Mouse (Mus musculus): Measurements from ENCODE around the gene Slc41a2. TPM values are rescaled to one million over a fixed set of nuclear protein-coding genes. Genes with fewer than 3 reads are reported as not detected.

The Slc41a2 gene
- polyA plus RNA-seq, 1 experiment from 2014 or later, result 11.6 TPM

GRCm38 (mm10) chr10:83201525-83201924 lies 136.2 kb downstream of the Slc41a2 start:
- no peak for ATAC-seq

GRCm38 (mm10) chr10:83199290-83199689 lies 138.4 kb downstream of the Slc41a2 start:
- Histone ChIP-seq H3K36me3 (ENCODE audit: control insufficient read depth, insufficient read depth, low read length) (no peaks in the 10 kb centered on the region), H3K9me3 (replicated peaks; ENCODE audit: control insufficient read depth, low read length, poor library complexity, severe bottlenecking) (no peaks in the 10 kb centered on the region), H3K4me3 (ENCODE audit: low read depth, low read length) (no peak overlapping the region), H3K4me2 (ENCODE audit: low read length) (no peak overlapping the region), H3K4me1 (ENCODE audit: control insufficient read depth, insufficient read depth, low read length) (peaks cover 3% of the 10 kb centered on the region; the same call in 1 of the 2 replicates), H3K27ac (ENCODE audit: low read length) (no peak overlapping the region), H3K9ac (ENCODE audit: low read depth, low read length) (no peak overlapping the region), H3K27me3 (ENCODE audit: control insufficient read depth, insufficient read depth, low read depth, low read length) (no peaks in the 10 kb centered on the region)
- 79% methylated on average over 9 of the region's 9 CpGs for WGBS
- ATAC-seq, result no peak

More at GRCm38 (mm10) chr10:83201525-83201924, 136.2 kb downstream of the Slc41a2 start:
- H3K9ac ChIP-seq (ENCODE audit: low read depth, low read length), result no peak overlapping the region
- no peak overlapping the region for H3K27ac ChIP-seq (ENCODE audit: low read length)
- no peaks in the 10 kb centered on the region for H3K9me3 ChIP-seq (replicated peaks; ENCODE audit: control insufficient read depth, low read length, poor library complexity, severe bottlenecking)
- no peaks in the 10 kb centered on the region for H3K36me3 ChIP-seq (ENCODE audit: control insufficient read depth, insufficient read depth, low read length)
- H3K4me1 ChIP-seq (ENCODE audit: control insufficient read depth, insufficient read depth, low read length), result no peaks in the 10 kb centered on the region
- H3K27me3 ChIP-seq (ENCODE audit: control insufficient read depth, insufficient read depth, low read depth, low read length), result no peaks in the 10 kb centered on the region
- 69% methylated on average over 7 of the region's 7 CpGs for WGBS
- H3K4me3 ChIP-seq (ENCODE audit: low read depth, low read length), result no peak overlapping the region
- H3K4me2 ChIP-seq (ENCODE audit: low read length), result no peak overlapping the region

GRCm38 (mm10) chr10:83198692-83199091 lies 139.0 kb downstream of the Slc41a2 start:
- WGBS, result 92% methylated on average over 5 of the region's 5 CpGs
- peaks cover 3% of the 10 kb centered on the region; the same call in 1 of the 2 replicates for H3K4me1 ChIP-seq (ENCODE audit: control insufficient read depth, insufficient read depth, low read length)
- no peak overlapping the region for H3K4me2 ChIP-seq (ENCODE audit: low read length)
- no peak overlapping the region for H3K27ac ChIP-seq (ENCODE audit: low read length)
- H3K4me3 ChIP-seq (ENCODE audit: low read depth, low read length), result no peak overlapping the region
- no peaks in the 10 kb centered on the region for H3K36me3 ChIP-seq (ENCODE audit: control insufficient read depth, insufficient read depth, low read length)
- no peak for ATAC-seq
- no peaks in the 10 kb centered on the region for H3K9me3 ChIP-seq (replicated peaks; ENCODE audit: control insufficient read depth, low read length, poor library complexity, severe bottlenecking)
- no peaks in the 10 kb centered on the region for H3K27me3 ChIP-seq (ENCODE audit: control insufficient read depth, insufficient read depth, low read depth, low read length)
- H3K9ac ChIP-seq (ENCODE audit: low read depth, low read length), result no peak overlapping the region

- Histone ChIP-seq H3K36me3 (ENCODE audit: control insufficient read depth, insufficient read depth, low read length) (no peaks in the 10 kb centered on the region), H3K4me2 (ENCODE audit: low read length) (no peak overlapping the region), H3K9me3 (replicated peaks; ENCODE audit: control insufficient read depth, low read length, poor library complexity, severe bottlenecking) (no peaks in the 10 kb centered on the region), H3K9ac (ENCODE audit: low read depth, low read length) (no peak overlapping the region), H3K27me3 (ENCODE audit: control insufficient read depth, insufficient read depth, low read depth, low read length) (no peaks in the 10 kb centered on the region), H3K4me1 (ENCODE audit: control insufficient read depth, insufficient read depth, low read length) (peaks cover 3% of the 10 kb centered on the region; the same call in 1 of the 2 replicates), H3K27ac (ENCODE audit: low read length) (no peak overlapping the region), H3K4me3 (ENCODE audit: low read depth, low read length) (no peak overlapping the region)
- WGBS, result 56% methylated on average over 11 of the region's 11 CpGs
- ATAC-seq, result no peak
Measured at GRCm38 (mm10) chr10:83197690-83198336, 139.9 kb downstream of the Slc41a2 start.

- no peak overlapping the region for H3K4me2 ChIP-seq (ENCODE audit: low read length)
- H3K27me3 ChIP-seq (ENCODE audit: control insufficient read depth, insufficient read depth, low read depth, low read length), result no peaks in the 10 kb centered on the region
- no peak overlapping the region for H3K27ac ChIP-seq (ENCODE audit: low read length)
- no peaks in the 10 kb centered on the region for H3K9me3 ChIP-seq (replicated peaks; ENCODE audit: control insufficient read depth, low read length, poor library complexity, severe bottlenecking)
- peaks cover 3% of the 10 kb centered on the region; the same call in 1 of the 2 replicates for H3K4me1 ChIP-seq (ENCODE audit: control insufficient read depth, insufficient read depth, low read length)
- 38% methylated on average over 6 of the region's 6 CpGs for WGBS
- H3K4me3 ChIP-seq (ENCODE audit: low read depth, low read length), result no peak overlapping the region
- no peak for ATAC-seq
- no peaks in the 10 kb centered on the region for H3K36me3 ChIP-seq (ENCODE audit: control insufficient read depth, insufficient read depth, low read length)
- H3K9ac ChIP-seq (ENCODE audit: low read depth, low read length), result no peak overlapping the region
Measured at GRCm38 (mm10) chr10:83191982-83192381, 145.7 kb downstream of the Slc41a2 start.

- Histone ChIP-seq H3K4me1 (ENCODE audit: control insufficient read depth, insufficient read depth, low read length) (peaks cover 3% of the 10 kb centered on the region; the same call in 1 of the 2 replicates), H3K27me3 (ENCODE audit: control insufficient read depth, insufficient read depth, low read depth, low read length) (no peaks in the 10 kb centered on the region), H3K9me3 (replicated peaks; ENCODE audit: control insufficient read depth, low read length, poor library complexity, severe bottlenecking) (no peaks in the 10 kb centered on the region), H3K27ac (ENCODE audit: low read length) (no peak overlapping the region), H3K9ac (ENCODE audit: low read depth, low read length) (no peak overlapping the region), H3K36me3 (ENCODE audit: control insufficient read depth, insufficient read depth, low read length) (no peaks in the 10 kb centered on the region), H3K4me2 (ENCODE audit: low read length) (no peak overlapping the region), H3K4me3 (ENCODE audit: low read depth, low read length) (no peak overlapping the region)
- no peak for ATAC-seq
- WGBS, result 97% methylated on average over 17 of the region's 17 CpGs
Measured at GRCm38 (mm10) chr10:83191476-83191875, 146.2 kb downstream of the Slc41a2 start.

- H3K27ac ChIP-seq (ENCODE audit: low read length), result no peak overlapping the region
- 97% methylated on average over 5 of the region's 5 CpGs for WGBS
- H3K4me3 ChIP-seq (ENCODE audit: low read depth, low read length), result no peak overlapping the region
Measured at GRCm38 (mm10) chr10:83189071-83189470, 148.6 kb downstream of the Slc41a2 start.

GRCm38 (mm10) chr10:83186984-83187383 lies 150.7 kb downstream of the Slc41a2 start:
- Histone ChIP-seq H3K36me3 (ENCODE audit: control insufficient read depth, insufficient read depth, low read length) (no peaks in the 10 kb centered on the region), H3K27me3 (ENCODE audit: control insufficient read depth, insufficient read depth, low read depth, low read length) (no peaks in the 10 kb centered on the region), H3K9ac (ENCODE audit: low read depth, low read length) (no peak overlapping the region), H3K27ac (ENCODE audit: low read length) (no peak overlapping the region), H3K4me1 (ENCODE audit: control insufficient read depth, insufficient read depth, low read length) (peaks cover 15% of the 10 kb centered on the region), H3K4me2 (ENCODE audit: low read length) (no peak overlapping the region), H3K4me3 (ENCODE audit: low read depth, low read length) (no peak overlapping the region), H3K9me3 (replicated peaks; ENCODE audit: control insufficient read depth, low read length, poor library complexity, severe bottlenecking) (no peaks in the 10 kb centered on the region)
- 78% methylated on average over 5 of the region's 5 CpGs for WGBS
- no peak for ATAC-seq

More at GRCm38 (mm10) chr10:83189071-83189470, 148.6 kb downstream of the Slc41a2 start:
- no peaks in the 10 kb centered on the region for H3K36me3 ChIP-seq (ENCODE audit: control insufficient read depth, insufficient read depth, low read length)
- H3K27me3 ChIP-seq (ENCODE audit: control insufficient read depth, insufficient read depth, low read depth, low read length), result no peaks in the 10 kb centered on the region
- peaks cover 10% of the 10 kb centered on the region for H3K4me1 ChIP-seq (ENCODE audit: control insufficient read depth, insufficient read depth, low read length)
- no peaks in the 10 kb centered on the region for H3K9me3 ChIP-seq (replicated peaks; ENCODE audit: control insufficient read depth, low read length, poor library complexity, severe bottlenecking)
- ATAC-seq, result no peak
- no peak overlapping the region for H3K4me2 ChIP-seq (ENCODE audit: low read length)
- no peak overlapping the region for H3K9ac ChIP-seq (ENCODE audit: low read depth, low read length)

- no peak overlapping the region for H3K4me2 ChIP-seq (ENCODE audit: low read length)
- no peak overlapping the region for H3K4me3 ChIP-seq (ENCODE audit: low read depth, low read length)
Measured at GRCm38 (mm10) chr10:83186167-83186566, 151.5 kb downstream of the Slc41a2 start.

More at GRCm38 (mm10) chr10:83186167-83186566, 151.5 kb downstream of the Slc41a2 start:
- Histone ChIP-seq H3K27ac (ENCODE audit: low read length) (no peak overlapping the region), H3K9me3 (replicated peaks; ENCODE audit: control insufficient read depth, low read length, poor library complexity, severe bottlenecking) (no peaks in the 10 kb centered on the region), H3K4me1 (ENCODE audit: control insufficient read depth, insufficient read depth, low read length) (peaks cover 16% of the 10 kb centered on the region), H3K27me3 (ENCODE audit: control insufficient read depth, insufficient read depth, low read depth, low read length) (no peaks in the 10 kb centered on the region), H3K9ac (ENCODE audit: low read depth, low read length) (no peak overlapping the region), H3K36me3 (ENCODE audit: control insufficient read depth, insufficient read depth, low read length) (no peaks in the 10 kb centered on the region)
- 88% methylated on average over 8 of the region's 8 CpGs for WGBS
- ATAC-seq, result no peak
